13 mouse cellular contexts compared by ENCODE assay signal in the genomic region with DNA sequence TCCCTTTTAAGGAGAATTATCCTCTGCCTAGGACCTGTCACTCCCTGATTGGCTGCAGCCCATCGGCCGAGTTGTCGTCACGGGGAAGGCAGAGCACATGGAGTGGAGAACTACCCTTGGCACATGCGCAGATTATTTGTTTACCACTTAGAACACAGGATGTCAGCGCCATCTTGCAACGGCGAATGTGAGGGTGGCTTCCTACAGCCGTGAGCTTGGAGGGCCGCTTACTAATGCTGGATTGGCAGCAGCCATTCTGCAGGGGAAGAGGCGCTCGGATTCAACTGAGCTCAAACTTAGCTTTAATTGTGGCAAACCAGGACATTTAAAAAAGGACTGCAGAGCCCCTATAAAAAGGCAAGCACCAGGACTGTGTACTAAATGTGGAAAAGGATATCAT. TPM values are rescaled to one million over a fixed set of nuclear protein-coding genes. Genes with fewer than 3 reads are reported as not detected.
"Had no signal": no experiment of that assay in that cellular context is flagged by ENCODE, and none has a peak within 500 bp of the region (broad histone marks: within the 10 kb centered on the region; RNA-seq: fewer than 3 reads in every experiment).

No protein-coding gene starts in this region.

RNA-seq across cellular contexts. Expression of a gene that starts 35.1 kb away (rescaled TPM):
- polyA plus RNA-seq: heart, embryonic 12.5 days; heart, embryonic 13.5 days; heart, embryonic 14.5 days; heart, postnatal 0 days; hindbrain, embryonic 10.5 days; hindbrain, embryonic 11.5 days; hindbrain, embryonic 12.5 days; hindbrain, embryonic 15.5 days; hindbrain, embryonic 16.5 days; hindbrain, postnatal 0 days; kidney, adult 2 months; kidney, embryonic 16.5 days; large intestine, adult 2 months had no signal
